Mouse (Mus musculus) right cerebral cortex, postnatal 25 days (tissue): Measurements from ENCODE around the gene Gm10945.

Experiments used
- DNase-seq: peaks from one replicate; pipeline ENCODE4 v3.0.0; 2022

Gm10945 gene

DNA sequence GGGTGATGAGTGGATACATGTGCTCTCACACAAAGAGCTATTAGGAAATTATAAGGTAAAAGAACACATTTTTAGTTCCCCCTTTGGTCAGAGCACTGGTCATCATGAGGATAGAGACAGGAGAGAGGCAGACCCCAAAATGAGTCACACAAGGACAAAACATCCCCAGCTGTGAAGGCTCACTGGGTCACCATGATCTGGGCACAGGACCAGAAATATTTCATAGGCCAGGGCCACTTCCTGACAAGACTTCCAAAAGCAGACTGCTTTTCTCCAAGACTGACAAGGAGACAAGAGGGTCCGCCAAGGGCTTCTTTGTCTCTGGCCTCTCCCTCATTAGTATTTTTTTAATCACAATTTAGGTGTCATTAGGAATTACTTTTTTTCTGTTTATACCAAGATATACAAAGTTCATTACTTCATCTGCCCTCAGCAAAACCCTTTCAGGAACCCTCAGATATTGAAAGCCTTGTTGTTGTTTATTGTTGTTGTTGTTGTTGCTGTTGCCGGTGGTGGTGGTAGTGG, at the start of gene Gm10945:
Gm10945 (minus strand) TSS at position 475 of the 525 bp plus-strand sequence.
- DNase-seq = no peak

DNA sequence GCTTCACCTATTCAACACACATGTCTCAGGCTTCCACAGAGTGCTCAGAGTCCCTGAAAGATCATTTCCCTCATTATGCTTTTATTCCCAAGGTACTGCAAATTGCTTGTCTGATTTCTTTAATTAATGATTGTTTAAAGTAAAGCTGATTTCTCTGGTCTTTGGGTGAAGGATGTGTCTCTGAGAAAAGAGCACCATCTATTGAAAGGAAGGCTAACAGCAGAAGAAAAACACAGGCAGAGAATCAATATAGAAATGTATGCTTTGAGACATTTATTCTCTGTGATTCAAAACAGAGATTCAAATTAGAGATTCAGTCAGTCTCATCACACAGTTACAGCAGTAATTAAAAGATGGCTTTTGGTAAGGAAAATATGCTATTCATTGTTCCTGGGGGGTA, 28.7 kb upstream of the Gm10945 start:
- DNase-seq = no peak

DNA sequence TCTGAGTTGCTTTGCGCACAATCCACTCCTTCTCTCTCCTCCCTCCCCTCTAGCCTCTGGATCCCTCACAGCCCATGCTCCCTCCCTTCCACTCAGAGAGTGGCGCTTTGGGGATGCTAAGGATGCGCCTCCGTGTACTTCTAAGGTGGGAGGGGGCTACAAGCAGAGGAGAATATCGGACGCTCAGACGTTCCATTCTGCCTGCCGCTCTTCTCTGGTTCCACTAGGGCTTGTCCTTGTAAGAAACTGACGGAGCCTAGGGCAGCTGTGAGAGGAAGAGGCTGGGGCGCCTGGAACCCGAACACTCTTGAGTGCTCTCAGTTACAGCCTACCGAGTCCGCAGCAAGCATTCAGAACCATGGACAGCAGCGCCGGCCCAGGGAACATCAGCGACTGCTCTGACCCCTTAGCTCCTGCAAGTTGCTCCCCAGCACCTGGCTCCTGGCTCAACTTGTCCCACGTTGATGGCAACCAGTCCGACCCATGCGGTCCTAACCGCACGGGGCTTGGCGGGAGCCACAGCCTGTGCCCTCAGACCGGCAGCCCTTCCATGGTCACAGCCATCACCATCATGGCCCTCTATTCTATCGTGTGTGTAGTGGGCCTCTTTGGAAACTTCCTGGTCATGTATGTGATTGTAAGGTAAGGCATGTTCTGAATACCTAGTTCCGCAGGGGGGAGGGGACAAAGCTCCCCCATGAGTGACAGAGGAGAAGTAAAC, 27.1 kb upstream of the Gm10945 start:
- peak; percentile 17 for DNase-seq

DNA sequence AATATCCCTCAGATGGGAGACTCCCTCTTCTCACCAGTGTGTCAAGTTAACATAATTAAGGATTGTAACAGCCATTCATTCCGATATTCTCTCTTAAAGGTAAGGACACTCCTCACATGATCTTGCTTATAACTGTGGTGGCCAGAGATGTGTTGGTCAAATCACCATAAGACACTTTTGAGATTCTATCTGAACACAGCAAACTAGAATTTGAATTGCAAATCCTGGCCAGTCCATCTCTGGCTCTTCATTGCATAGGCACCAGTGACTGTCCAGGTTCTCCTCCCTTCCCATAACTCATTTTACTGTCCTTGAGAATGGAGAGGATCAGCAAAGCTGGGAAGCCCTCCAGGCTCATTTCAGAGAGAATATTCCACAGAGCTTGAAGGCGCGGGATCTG, 3.4 kb downstream of the Gm10945 start, which contains the start of gene Oprm1:
Oprm1 (plus strand) TSS at position 301 of the 400 bp plus-strand sequence.
- no peak for DNase-seq

DNA sequence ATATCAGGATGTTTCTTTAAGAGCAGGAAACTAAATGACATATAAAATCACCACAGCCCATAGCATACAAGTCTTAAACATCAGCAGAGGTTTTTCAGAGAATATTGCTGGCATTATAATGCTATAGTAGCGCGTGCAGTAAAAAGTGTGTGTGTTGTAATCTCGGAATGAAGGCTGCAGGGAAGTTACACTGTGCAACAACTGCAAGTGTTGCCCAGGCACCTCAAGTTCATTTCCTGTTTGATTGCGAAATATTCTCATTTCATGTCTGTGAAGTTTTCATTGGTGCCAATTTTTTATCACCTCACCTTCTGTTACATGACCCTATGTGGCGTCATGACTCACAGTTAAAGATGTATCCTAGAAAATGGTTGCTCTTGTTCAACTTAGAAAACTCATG, 8.2 kb downstream of the Gm10945 start:
- no peak for DNase-seq

DNA sequence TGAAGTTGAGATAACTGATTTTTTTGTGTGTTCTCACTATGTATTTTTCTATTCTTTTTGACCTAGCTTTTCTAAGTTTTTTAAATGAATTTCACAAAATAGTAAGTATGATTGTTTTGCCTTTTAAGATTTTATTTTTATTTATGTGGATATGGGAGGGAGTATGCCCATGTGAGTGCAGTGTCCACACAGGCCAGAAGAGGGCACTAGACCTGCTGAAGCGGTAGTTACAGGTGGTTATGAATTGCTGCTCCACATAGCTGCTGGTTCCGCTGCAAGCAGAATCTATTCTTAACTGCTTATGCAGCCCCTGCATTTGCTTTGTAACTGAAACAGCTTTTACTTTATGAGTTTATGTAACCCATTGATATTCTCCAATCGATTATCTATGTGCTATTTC, 33.1 kb downstream of the Gm10945 start:
- DNase-seq = no peak

DNA sequence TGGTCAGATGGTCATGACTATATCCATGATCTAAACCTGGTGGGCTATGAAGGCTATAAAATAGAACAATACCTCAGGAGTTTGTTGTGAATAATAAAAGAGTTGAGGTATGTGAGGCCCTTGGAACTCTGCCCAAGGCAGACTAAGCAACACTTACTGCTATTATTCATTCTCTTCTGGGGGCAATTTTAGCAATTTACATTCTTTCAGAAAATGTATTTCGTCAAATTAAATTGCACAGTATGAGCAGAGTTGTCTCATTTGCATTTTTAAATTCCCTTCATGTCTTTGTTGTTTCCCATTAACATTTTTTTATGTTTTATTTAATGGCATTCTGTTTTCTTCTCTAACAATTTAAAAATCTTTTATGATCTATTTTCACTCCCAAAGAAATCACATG, 37.8 kb downstream of the Gm10945 start:
- no peak for DNase-seq

DNA sequence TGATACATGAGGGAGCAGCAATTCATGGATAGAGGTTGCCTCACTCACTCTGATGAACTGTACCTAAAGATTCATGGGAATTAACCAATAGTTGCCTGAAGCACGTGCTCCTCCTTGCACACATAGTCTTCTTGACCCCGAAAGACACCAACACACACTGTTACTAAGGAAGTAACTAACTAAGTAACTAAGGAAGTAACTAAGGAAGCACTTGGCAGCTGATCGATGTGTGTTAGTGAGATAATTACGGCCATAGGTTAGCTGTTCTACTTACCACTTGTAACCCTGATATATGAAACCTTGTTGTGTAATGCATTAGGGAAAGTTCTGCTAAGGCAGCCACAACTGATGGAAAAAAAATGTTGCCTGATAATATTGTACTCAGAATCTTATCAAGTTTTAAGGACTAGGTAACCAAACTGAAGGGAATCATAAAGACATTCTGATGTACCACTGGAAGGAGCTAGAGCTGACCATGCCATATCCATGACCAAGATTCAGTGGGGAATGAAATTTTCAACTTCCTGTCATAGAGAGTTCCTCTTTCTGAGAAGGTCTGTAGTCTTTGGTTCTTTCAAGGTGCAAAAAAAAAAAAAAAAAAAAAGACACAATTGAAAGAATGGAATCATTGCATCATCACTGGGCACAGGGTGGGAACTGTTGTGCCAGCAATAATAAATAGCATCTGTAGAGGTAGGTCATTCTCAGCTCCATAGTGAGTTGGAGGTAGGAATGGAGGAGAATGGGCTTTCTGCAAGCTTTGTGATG, 44.2 kb downstream of the Gm10945 start:
- no peak for DNase-seq

DNA sequence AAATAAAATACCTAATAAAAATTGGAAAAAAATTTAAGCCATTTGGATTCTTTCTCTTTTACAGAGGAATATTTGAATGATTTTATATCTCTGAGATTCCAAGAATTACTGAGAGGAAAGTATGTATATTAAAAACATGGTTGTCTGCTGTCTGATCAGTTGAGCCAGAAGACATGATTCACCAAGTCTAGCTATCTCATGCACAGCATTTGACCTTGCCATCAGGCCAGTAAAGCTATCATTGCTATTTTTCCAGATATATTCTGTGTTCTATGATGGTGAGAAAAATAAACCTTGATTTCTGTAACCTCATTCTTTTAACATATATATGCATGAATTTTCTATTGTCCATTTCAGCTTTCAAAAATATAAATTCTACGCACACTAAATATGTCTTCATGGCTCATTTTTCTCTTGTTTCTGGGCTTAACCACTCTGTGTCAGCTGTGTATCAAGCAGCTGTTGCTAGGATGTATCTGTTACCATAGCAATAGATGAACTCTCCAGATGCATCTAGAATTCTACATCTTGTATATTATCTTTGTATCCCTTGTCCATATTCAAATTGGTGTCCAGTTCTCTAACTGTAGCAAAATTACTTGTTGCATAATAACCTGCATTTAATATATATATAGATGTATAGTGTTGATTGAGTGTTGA, 56.2 kb downstream of the Gm10945 start:
- DNase-seq = no peak

DNA sequence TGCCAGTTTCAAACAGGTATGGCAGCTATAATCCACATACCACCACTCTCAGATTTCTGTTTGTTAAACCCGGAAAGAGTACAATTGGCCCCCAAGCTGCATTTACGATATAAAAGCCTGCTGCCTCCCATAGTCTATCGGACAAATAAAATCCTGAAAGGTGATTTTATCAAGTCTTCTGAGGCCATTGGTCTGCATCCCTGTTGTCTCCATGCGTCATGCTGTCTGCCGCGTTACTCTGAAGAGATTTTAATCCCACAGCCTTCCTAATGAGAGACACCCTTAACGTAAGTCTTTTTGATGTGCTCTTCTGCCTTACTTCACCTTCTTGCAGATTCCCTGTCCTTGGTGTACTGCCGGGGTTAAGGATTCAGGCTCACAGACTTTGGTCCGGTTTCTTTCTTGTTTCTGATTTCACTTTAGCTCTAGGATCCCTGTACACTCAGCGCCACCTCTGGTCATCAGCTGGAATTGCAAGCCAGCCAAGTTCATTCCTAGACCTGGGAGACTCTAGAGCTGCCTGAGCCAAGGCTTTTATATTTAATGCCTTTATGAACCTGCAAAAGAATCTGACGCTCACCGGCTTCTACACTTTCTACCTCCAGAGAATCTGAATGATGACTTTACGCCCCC, 67.2 kb downstream of the Gm10945 start:
- DNase-seq = peak; percentile 57
